Mouse (Mus musculus): ENCODE data around the gene Foxp1.

Foxp1 gene

GRCm38 (mm10) chr6:99353441-99353840, 169.1 kb downstream of the Foxp1 start:
- DNase-seq, result no peak

- DNase-seq, result no peak
These were observed 172.0 kb downstream of the Foxp1 start for GRCm38 (mm10) chr6:99350566-99350965.

- DNase-seq, result no peak
These were observed 172.4 kb downstream of the Foxp1 start for GRCm38 (mm10) chr6:99350156-99350555.

GRCm38 (mm10) chr6:99347836-99348235, 174.7 kb downstream of the Foxp1 start:
- DNase-seq, result no peak

- DNase-seq, result no peak
These were observed 177.6 kb downstream of the Foxp1 start for GRCm38 (mm10) chr6:99344966-99345365.

- no peak for DNase-seq
These were observed 178.2 kb downstream of the Foxp1 start for GRCm38 (mm10) chr6:99344357-99344756.

- DNase-seq, result no peak
These were observed 178.7 kb downstream of the Foxp1 start for GRCm38 (mm10) chr6:99343815-99344214.

- DNase-seq, result no peak
These were observed 180.1 kb downstream of the Foxp1 start for GRCm38 (mm10) chr6:99342416-99342815.

GRCm38 (mm10) chr6:99340902-99341301, 181.6 kb downstream of the Foxp1 start:
- no peak for DNase-seq

- DNase-seq, result no peak
These were observed 182.4 kb downstream of the Foxp1 start for GRCm38 (mm10) chr6:99339986-99340721.

GRCm38 (mm10) chr6:99339343-99339620, 183.2 kb downstream of the Foxp1 start:
- no peak for DNase-seq

- DNase-seq, result no peak
These were observed 183.8 kb downstream of the Foxp1 start for GRCm38 (mm10) chr6:99338593-99339342.

GRCm38 (mm10) chr6:99338174-99338573, 184.3 kb downstream of the Foxp1 start:
- no peak for DNase-seq

GRCm38 (mm10) chr6:99337575-99337974, 184.9 kb downstream of the Foxp1 start:
- peak; percentile 27 to 46 for DNase-seq

- no peak for DNase-seq
These were observed 186.3 kb downstream of the Foxp1 start for GRCm38 (mm10) chr6:99336191-99336590.

- peak in 1 of 2 experiments; percentile 50 for DNase-seq
These were observed 187.2 kb downstream of the Foxp1 start for GRCm38 (mm10) chr6:99335174-99335830.

- DNase-seq, result no peak
These were observed 188.3 kb downstream of the Foxp1 start for GRCm38 (mm10) chr6:99334255-99334654.

GRCm38 (mm10) chr6:99333127-99333526, 189.4 kb downstream of the Foxp1 start:
- DNase-seq, result no peak

GRCm38 (mm10) chr6:99330169-99330568, 192.4 kb downstream of the Foxp1 start:
- DNase-seq, result no peak

GRCm38 (mm10) chr6:99328634-99329033, 193.9 kb downstream of the Foxp1 start:
- DNase-seq, result no peak

GRCm38 (mm10) chr6:99328146-99328545, 194.4 kb downstream of the Foxp1 start:
- no peak for DNase-seq

GRCm38 (mm10) chr6:99327721-99328120, 194.8 kb downstream of the Foxp1 start:
- DNase-seq, result peak; percentile 48 to 61

- DNase-seq, result no peak
These were observed 196.6 kb downstream of the Foxp1 start for GRCm38 (mm10) chr6:99325881-99326280.

- no peak for DNase-seq
These were observed 197.1 kb downstream of the Foxp1 start for GRCm38 (mm10) chr6:99325461-99325860.

Measured in kidney, postnatal 4 days (tissue).